Mouse (Mus musculus) neutrophil, adult 65 days (primary cell): ENCODE data around the gene Gm5244. TPM values are rescaled to one million over a fixed set of nuclear protein-coding genes. Genes with fewer than 3 reads are reported as not detected.

ENCODE experiments used
- total RNA-seq: library from RNA; stranded (reverse); gene quantifications from 2 replicates; pipeline ENCODE4 v1.2.4, GENCODE M21; 2023

Gene Gm5244
- 0.66 TPM in 1 of 2 replicates, not detected in the other for total RNA-seq

DNA sequence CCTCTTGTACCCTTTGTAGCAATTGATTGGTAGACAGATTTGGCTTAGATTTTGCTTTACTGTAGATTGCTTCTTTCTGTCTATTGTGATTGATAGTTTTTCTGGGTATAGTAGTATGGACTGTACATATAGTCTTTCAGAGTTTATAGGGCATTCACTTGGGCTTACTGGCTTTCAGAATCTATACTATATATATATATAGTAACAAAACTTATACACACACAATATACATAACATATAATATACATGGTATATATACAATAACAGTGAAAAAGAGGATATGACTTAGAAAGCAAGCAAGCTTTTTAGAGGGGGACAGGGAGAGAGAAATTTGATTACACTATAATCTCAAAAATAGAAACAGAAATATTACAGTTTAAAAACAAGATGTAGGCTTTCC is at the start of gene Gm5244:
Gm5244 (plus strand) TSS at position 301 of the 400 bp plus-strand sequence.

DNA sequence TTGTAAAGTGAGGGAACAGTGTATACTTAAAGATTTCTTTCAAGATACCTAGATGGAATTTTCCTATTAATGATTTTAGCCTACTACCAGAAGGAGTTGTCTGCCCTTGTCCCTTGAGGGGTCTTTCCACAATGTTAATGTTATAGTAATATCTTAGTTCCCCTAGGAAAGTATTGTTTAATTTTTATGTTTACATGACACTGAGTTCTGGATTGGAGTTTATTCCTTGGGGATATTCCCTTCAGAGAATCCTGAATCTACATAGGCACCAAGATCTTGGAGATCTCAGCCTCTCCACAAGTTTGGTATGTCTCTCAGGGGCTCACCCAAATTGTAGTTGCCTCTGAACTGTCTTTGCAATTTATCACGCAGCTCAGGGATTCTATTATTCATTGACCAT is 10.5 kb downstream of the Gm5244 start, which contains the start of gene Olfr1444:
Olfr1444 (plus strand) TSS at position 301 of the 400 bp plus-strand sequence.

DNA sequence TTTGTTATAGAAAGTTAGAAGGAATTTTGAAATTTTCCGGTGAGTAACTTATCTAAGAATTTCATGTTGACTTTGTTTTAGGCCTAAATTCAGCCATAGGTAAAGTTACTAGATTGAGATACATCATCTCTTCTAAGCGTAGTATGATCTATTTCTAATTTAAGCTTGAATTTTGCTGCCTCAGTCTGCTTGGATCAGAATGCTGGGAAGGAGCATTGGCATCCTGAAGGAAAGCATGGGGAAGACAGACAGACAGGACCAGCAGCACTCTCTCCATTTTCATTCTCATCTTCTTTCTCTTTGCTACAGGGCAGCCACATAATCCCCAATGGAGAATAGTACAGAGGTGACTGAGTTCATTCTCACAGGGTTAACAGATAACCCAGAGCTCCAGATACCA is 37.1 kb downstream of the Gm5244 start, which contains the start of gene Olfr1445:
Olfr1445 (plus strand) TSS at position 301 of the 400 bp plus-strand sequence.

DNA sequence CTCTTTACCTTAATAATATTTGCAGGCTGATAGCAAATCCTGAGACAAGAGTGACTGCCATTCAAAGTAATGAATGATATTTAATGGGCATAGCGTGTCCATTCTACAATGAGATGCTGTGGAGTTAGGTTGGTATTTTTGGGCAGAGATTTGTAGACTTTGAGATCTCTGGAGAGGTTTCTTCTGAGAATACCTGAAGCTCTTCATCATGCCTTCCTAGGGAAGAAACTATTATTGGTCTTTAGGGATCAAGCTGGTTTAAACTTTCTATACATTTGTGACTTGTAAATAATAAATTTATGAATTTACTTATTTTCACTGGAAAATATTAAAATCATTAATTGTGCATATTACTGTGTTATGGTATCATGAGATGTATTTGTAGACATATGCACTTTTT is 46.9 kb downstream of the Gm5244 start, which contains the start of gene Olfr1446:
Olfr1446 (minus strand) TSS at position 101 of the 400 bp plus-strand sequence.

Other genes with a start within 250 kb of the Gm5244 start
- not detected in 2 replicates for gene Gm4952, start 246.7 kb upstream of the Gm5244 start, total RNA-seq
- gene Glyat, start 213.4 kb upstream of the Gm5244 start, total RNA-seq: not detected in 2 replicates
- not detected in 2 replicates for gene Olfr1442, start 176.2 kb upstream of the Gm5244 start, total RNA-seq
- not detected in 2 replicates for gene Olfr1443, start 168.6 kb upstream of the Gm5244 start, total RNA-seq
- gene Keg1, start 150.9 kb upstream of the Gm5244 start, total RNA-seq: not detected in 2 replicates
- gene Cntf, start 81.0 kb upstream of the Gm5244 start, total RNA-seq: 1.9 and 2.5 TPM in 2 replicates
- 53.4 and 64.8 TPM in 2 replicates for gene Zfp91, start 50.6 kb upstream of the Gm5244 start, total RNA-seq
- gene Lpxn, start 50.5 kb upstream of the Gm5244 start, total RNA-seq: 10.0 and 10.1 TPM in 2 replicates
- not detected in 2 replicates for gene Olfr1444, start 10.6 kb downstream of the Gm5244 start, total RNA-seq
- not detected in 2 replicates for gene Olfr1445, start 37.2 kb downstream of the Gm5244 start, total RNA-seq
- gene Olfr1446, start 46.8 kb downstream of the Gm5244 start, total RNA-seq: not detected in 2 replicates
- gene Olfr1447, start 57.1 kb downstream of the Gm5244 start, total RNA-seq: not detected in 2 replicates
- gene Olfr1448, start 77.7 kb downstream of the Gm5244 start, total RNA-seq: not detected in 2 replicates
- gene Olfr1449, start 84.2 kb downstream of the Gm5244 start, total RNA-seq: not detected in 2 replicates
- gene Olfr1450, start 103.6 kb downstream of the Gm5244 start, total RNA-seq: not detected in 2 replicates
- not detected in 2 replicates for gene Olfr1451, start 148.3 kb downstream of the Gm5244 start, total RNA-seq
- not detected in 2 replicates for gene Olfr1453, start 181.6 kb downstream of the Gm5244 start, total RNA-seq
- gene Olfr1454, start 213.9 kb downstream of the Gm5244 start, total RNA-seq: not detected in 2 replicates